Mouse (Mus musculus) thymus, postnatal 10 days (tissue): Measurements from ENCODE around the gene Pgm3.
"Not testable (repeated sequence)": the region's sequence is repeated elsewhere in the genome, so short reads cannot be mapped to it uniquely, and the experiment has no call there.

Experiments used
- DNase-seq, 2 experiments: peaks; one replicate each; pipeline ENCODE4 v3.0.0; 2021; ENCODE audit warnings: low spot score in 2 of 2

Gene Pgm3

DNA sequence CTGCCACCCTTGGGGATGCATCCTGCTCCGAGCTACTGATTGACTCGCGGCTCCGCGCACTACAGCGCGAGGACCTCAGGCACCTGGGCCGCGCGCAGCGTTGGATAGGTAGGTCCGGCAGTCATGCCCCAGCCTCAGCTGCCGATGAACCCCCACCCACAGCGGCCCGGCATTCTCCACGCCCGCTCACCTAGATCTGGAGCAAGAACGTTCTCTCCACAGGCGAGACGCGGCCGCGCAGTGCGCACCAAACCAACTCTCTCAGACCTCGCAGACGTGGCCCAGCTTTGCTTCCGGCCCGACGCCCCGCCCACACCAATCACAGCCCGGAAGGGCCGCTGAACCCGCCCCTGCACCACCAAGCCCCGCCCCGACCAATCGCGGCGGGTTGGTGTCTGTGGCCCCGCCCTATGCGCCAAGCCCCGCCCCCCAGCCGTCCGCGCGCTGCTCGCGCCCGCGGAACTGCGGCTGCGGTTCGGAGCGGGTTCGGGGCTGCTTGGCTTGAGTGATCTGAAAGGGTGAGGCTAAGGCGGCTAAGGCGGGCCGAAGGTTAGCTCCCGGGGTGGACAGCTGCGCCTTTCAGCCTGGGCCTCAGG, at the start of gene Pgm3, which contains the start of gene Rwdd2a:
Gene Pgm3 (minus strand): TSS at position 303 of the 596 bp plus-strand sequence.
Gene Rwdd2a (plus strand): TSS at position 452 of the 596 bp plus-strand sequence.
- peak; percentile 92 to 98 for DNase-seq

DNA sequence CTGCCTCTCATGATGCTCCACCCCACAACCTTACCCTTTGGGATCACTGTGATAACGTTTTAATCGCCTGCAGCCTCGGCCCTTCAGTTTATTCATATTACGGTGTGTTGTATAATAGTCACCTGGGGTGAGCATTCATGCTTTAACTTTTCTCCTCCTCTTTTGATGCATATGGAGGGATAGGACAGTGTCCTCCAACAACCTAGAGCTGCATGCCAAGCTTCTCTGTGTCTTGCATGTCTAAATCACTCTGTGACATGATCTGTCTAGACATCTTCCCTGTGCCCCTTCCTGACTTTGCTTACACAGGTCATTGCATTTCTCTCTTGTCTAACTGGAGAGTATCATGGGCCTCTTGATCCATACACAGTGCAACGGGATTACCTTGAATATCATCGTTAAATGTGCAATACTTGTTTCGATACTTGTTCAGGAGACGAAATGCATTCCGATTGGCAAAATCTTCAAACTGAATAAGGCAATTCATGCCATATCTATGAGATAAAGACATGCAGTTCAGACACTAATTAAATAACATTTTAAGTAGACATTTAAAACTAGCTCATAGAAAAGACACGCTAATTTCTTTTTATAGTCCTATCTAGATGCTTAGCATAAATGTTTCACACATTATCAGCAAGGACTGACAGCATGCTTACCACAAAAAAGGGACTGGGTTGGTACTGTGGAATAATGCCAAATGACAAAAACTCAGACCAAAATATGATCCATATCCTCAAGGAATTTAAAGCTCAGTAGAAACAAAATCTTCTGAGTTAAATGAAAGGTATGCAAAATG, 47.9 kb upstream of the Pgm3 start:
- DNase-seq = no peak

DNA sequence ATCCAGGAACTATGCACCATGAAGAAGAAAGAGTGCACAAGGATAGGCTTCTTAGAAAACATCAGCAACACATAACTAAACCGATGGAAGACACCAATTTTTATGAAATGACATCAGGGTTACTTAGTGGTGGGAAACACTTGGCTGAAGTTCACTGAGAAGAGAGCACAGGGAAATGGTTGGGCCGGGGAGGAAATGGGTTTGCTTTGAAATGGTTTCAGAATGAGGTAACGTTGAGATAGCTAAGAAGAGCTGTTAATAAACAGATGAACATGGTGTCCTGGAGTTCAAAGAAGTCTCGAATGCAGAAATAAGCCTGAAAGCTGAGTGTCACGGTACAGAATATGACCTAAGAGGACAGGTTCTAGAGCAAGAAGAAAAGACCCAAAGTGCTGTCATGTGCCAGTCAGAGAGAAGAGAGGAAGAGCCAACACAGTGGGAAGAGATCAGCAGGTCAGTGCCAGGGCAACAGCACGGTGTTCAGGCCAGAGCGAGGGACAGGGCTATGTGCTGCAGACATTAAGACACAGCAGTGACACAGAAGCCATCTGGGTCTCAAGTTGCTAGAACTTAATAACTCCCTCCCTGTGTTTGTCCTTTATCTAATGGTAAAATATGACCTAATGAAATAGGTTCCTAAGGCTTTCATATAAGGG, 46.3 kb upstream of the Pgm3 start:
- DNase-seq = no peak

GRCm38 (mm10) chr9:86615765-86616164, 44.1 kb upstream of the Pgm3 start:
- no peak for DNase-seq

GRCm38 (mm10) chr9:86612091-86612490, 40.4 kb upstream of the Pgm3 start:
- DNase-seq = no peak

DNA sequence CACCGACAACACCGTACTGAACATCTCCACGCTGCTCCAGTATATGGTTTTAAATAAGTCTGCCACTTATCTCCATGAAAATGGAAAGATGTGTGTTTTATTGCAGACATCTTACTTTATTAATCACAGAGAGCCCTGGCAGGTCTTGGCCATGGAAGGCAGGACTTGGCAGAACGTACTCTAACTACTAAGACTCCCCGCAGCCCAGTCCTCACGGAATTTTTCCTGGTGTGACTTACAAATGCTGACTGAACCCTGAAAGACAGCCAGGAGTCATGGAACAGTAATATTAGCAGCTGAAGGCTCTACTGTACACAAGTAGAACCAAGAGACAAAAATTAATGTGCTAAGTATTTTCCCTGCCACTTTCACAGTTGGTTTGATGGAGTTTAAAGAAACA, 34.1 kb upstream of the Pgm3 start:
- no peak for DNase-seq

GRCm38 (mm10) chr9:86599723-86600303, 28.2 kb upstream of the Pgm3 start:
- no peak for DNase-seq

- DNase-seq = not testable (repeated sequence)
Observed at GRCm38 (mm10) chr9:86596983-86597382, 25.3 kb upstream of the Pgm3 start.

DNA sequence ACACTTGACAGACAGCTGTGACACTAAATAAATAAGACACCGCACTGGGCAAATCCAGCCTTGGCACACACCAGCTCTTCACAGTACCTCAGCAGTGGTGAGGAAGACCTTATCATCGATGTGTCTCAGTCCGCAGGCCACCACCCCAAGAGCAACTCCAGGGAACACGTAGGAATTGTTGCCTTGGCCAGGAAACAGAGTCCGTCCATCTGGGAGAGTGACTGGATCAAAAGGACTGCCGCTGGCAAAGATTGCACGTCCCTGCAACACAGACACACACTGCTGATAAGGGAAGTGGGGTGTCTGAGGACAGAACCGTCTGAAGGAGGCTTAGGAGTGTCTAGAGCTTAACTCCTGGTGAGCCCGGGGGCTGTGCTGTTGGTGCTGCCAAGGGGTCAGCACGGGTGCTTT, 22.7 kb upstream of the Pgm3 start:
- DNase-seq = not testable (repeated sequence)

DNA sequence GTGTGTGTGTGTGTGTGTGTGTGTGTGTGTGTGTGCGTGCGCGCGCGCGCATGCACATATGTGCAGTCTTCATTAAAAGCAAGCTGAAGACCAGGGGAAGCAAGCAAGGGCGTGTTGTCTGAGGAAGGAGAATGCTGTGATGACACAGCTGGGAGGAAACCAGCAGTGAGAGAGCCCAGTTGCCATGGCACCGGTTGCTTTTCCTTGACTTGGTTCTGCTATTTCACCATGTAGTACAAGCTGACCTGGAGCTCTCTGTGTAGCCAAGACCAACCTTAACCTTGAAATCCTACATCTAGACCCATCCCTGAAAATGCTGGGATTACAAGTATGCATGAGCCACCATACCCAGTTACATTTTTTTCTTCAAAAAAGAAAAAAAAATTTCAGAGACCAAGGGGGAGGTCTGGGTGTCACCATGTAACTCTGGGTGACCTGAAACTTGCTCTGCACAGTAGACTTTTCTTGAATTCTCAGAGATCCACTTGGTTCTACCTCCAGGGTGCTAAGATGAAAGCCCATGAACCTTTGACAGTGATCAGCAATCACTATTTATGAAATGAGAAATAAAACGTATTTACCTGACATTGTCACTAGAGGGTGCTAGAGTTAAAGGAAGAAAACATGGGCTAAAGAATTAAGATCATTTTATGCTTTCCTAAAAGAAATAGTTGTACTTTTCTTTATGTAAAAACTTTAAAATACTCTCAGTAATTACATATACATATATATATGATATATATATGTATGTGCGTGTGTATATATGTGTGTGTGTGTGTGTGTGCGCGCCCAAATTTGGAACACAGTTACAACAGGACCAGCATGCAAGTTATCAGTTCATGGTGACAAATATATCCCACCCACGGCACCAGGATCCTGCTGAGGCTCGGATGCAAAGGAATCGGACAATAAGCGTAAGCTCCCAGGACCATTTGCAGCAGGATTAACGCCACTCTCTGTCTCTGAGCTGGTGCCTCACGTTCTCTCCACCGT, 21.3 kb upstream of the Pgm3 start:
- peak in 1 of 2 experiments; percentile 28 for DNase-seq

GRCm38 (mm10) chr9:86587019-86587795, 15.6 kb upstream of the Pgm3 start:
- DNase-seq = no peak

DNA sequence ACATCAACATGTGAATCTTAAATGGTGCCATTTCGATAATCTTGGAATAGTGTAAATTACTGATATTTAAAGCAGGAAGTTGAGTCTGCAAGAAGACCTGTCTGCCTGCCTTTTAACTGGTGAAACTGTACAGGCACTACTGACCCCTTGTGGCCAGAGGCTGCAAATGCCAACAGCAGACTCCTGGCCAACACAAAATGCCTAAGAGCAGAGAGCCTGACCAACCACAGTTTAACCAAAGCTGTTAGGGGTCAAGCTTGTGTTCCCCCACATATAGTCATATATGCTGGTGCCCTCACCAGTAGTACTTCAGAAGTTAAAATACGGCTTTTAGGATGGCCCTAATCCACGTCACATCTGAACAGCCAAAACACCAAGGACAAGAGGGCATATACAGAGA, 12.1 kb upstream of the Pgm3 start:
- DNase-seq = peak; percentile 42 to 70

DNA sequence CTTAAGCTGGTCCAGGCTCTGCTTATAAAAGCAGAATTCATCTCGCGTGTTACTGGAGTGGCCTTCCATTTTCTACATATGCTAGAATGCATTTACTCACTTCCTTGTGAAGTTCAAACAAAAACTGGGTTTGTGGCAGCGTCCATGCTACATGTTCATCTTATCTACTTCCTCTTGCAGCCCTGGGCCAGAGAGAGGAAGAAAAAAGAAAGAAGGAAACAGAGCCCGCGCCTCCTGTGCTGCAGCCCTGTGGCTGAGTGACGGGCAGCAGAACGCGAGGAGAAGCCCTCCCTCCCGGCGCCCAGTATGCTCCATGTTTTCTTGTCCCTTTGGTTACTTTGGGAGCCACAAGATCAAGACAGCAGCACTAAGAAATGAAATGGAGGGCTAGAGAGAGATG, 8.0 kb upstream of the Pgm3 start:
- peak in 1 of 2 experiments; percentile 19 for DNase-seq

DNA sequence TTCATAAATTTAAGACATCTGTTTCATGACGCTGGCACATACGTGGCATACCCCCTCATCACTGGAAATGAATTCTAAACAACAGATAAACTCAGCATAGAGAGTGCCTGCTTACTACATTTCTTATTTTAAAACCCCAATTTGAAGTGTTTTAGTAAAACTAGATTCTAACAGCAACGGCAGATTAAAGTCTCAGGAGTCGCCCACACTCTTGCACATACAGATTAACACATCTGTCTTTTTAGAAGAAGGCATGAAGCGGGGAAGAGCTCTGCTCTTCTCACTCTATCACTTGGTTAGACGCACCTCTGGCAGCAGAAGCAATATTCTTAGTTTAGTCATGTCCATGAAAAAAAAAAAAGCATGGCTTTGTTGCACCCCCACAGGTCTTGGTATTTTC, 3.5 kb upstream of the Pgm3 start:
- DNase-seq = no peak

DNA sequence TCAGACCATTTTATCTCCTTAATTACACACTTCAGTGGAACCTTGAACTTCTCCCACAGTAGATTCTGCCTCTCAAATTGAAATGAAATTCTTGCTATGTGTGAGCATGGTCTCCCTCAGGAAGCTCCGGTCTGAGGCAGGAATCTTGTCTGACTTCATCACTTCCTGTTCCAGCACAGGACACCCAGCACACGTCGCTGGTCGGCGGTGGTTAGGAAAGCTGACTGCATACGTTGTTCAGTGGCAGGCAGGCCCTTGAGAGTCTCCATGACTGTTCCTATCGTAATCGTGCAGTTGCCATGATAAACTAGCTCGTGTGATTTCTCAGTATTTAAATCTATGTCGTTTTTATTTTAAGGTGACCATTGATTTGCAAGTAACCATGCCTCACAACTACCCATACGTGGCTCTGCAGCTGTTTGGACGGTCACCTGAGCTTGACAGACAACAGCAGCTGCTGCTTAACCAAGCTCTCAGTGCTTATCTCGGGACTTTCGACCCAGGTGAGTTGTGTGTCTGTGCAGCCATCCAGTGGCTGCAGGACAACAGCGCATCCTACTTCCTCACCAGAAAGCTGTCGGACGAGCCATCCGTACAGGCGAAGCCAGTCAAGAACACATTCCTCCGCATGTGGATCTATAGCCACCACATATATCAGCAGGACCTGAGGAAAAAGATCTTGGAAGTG, 2.1 kb upstream of the Pgm3 start:
- no peak for DNase-seq

- peak; percentile 82 to 89 for DNase-seq
Observed at GRCm38 (mm10) chr9:86572636-86573291, 1.1 kb upstream of the Pgm3 start.

DNA sequence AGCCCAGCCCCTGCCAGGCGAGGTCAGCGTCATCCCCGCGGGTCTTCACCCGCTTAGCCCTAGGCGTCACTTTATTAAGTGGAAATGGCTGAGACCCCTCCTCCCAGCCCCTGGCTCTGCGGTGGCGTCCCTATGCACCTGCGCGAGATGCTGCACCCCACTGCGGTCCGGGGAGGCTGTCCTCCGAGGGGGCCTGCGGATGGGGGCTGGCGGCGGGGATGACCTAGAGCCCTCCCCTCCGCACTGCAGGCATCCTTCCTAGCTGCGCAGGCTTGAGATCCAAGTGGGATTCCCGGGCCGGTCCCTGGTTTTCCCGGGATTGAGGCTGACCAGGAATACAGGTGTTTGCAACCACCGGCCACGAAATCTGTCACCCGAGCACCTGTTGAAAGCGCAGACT, 554 bp upstream of the Pgm3 start:
- peak in 1 of 2 experiments; percentile 65 for DNase-seq

- peak in 1 of 2 experiments; percentile 11 for DNase-seq
Observed at GRCm38 (mm10) chr9:86570946-86571345, 696 bp downstream of the Pgm3 start.

DNA sequence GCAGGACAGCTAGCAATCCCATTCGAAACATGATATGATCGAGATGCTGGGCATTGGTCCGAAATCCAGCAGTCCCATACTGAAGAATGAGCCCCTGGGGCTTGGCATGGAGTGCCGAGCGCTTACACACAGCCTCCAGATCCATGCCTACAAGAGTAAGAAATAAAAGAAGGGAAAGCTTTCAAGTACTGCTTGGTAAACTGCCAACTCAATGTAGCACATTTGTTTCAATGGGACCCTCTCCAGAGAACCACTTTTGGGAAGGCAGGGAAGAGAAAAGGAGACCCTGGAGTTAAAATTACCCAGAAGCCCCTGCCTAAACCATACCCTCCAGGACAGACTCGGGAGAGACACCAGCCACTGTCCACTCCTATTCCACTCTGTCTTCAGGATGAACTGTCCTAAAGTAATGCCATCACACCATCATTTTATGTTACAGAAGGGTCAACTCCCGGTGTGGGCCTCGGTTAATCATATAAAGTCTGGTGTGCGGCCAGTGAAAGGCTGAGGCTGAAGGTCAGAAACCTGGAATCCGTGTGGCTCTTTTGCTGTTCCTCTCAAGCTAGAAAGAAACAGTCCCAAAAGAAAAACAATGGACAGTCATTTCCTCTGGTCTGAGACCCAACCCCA, 1.3 kb downstream of the Pgm3 start:
- DNase-seq = no peak
